Mouse (Mus musculus) lung, adult 2 months (tissue): ENCODE measurements at regions not wholly inside any gene's neighbourhood (a gene's known extent, or its start where the extent isn't known, plus 50 kb on each side); places are given as distances from the start of the nearest gene placed in this dataset.

Experiments
- CTCF ChIP-seq: fragments of 200-500 bp; IDR thresholded peaks from 2 replicates; pipeline ENCODE4 v1.5.1; 2011; ENCODE audit warnings: mild to moderate bottlenecking, low read length, control low read depth; ENCODE audit not compliant: insufficient read depth
- POLR2A ChIP-seq: fragments of 200-500 bp; IDR thresholded peaks from 2 replicates; pipeline ENCODE4 v1.6.1; 2011; ENCODE audit warnings: low read depth, mild to moderate bottlenecking, control low read depth, low read length, borderline replicate concordance; ENCODE audit errors: extremely low read depth

GRCm38 (mm10) chr3:40452958-40453357 is 78.1 kb upstream of the Intu start:
- TF ChIP-seq CTCF (no peak), POLR2A (no peak)
